Mouse (Mus musculus) C2C12 (cell line): Measurements from ENCODE around the gene Gm42674.

Experiments
- CTCF ChIP-seq: IDR thresholded peaks from one replicate; pipeline ENCODE4 v1.5.1; 2011; ENCODE audit not compliant: control insufficient read depth, insufficient read depth, insufficient read length
- MAX ChIP-seq: IDR thresholded peaks from one replicate; pipeline ENCODE4 v1.6.1; 2011; ENCODE audit warnings: mild to moderate bottlenecking, control low read depth
- MYOD1 ChIP-seq: IDR thresholded peaks from one replicate; pipeline ENCODE4 v1.6.1; 2011; ENCODE audit warnings: low read depth; ENCODE audit not compliant: control insufficient read depth, insufficient read length

DNA sequence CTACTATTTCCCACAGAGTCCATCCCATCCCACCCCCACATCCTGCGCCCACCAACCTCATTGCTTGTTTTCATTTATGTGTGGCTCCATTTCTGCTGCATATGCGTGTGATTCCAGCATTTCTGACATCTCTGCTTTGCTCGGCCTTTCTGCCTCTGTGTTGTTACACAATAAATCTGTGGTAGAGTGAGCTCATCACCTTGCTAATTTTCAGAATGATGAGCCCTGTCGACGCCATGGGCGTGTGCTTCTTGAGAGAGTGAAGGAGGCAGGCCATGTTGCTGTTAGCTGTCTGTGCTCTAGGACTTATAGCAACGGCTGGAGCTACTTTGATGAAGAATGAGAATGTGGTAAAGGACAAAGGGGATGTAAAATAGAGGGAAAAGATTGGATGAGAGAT lies 39.3 kb downstream of the Gm42674 start:
- TF ChIP-seq CTCF (no peak), MAX (no peak), MYOD1 (no peak)
